Mouse (Mus musculus): ENCODE measurements around the gene Galnt10.

DNA sequence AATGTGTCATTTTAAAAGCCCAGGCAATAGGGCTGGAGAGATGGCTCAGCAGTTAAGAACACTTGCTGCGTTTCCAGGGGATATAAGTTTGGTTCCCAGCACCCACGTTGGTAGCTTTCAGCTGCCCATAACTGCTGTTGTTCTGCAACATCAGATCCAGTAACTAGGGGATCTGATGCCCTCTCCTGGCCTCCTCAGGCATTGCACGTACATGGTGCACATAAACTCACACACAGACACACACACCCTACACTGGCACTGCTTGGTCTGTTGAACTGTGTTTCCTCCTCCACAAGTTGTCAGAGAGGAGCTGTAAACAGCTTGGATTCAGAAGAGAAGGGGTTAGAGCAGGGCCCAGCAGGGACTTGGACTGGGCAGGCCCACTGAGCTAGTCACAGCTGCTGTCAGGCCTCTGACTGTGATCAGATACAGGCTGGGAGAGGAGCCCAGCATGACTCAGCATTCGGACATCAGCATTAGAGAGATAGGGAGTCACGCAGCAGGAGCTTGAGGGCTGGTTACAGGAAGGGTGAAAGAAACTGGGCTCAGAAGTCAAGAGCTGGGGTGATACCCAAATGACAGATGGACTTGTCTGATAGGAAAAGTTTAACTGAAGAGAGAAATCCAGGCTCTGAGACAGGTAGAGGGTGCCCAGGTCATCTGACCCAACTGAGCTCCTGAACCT, 62.0 kb downstream of the Galnt10 start:
- TF ChIP-seq POLR2A (IDR thresholded peaks at IDR 0.05; ENCODE audit: borderline replicate concordance, insufficient read depth, low read length) (no peak), CTCF (IDR thresholded peaks at IDR 0.05; ENCODE audit: borderline replicate concordance, insufficient read depth, low read depth, low read length) (no peak)

Data from cerebellum, adult 2 months (tissue).